Mouse (Mus musculus) G1E (cell line): ENCODE results near the gene Pou2f2.

ENCODE experiments used
- CTCF ChIP-seq: IDR thresholded peaks from 2 replicates; pipeline ENCODE4 v1.5.1; 2012; ENCODE audit warnings: low read depth, low read length, inconsistent platforms, mixed read lengths
- GATA1 ChIP-seq: IDR thresholded peaks from 2 replicates; pipeline ENCODE4 v1.6.1; 2012; ENCODE audit warnings: borderline replicate concordance, low read length, inconsistent platforms, mixed read lengths
- GATA2 ChIP-seq: IDR thresholded peaks from 2 replicates; pipeline ENCODE4 v1.6.1; 2012; ENCODE audit warnings: low read depth, low read length, inconsistent platforms, borderline replicate concordance
- POLR2AphosphoS5 ChIP-seq: IDR thresholded peaks from 2 replicates; pipeline ENCODE4 v1.6.1; 2012; ENCODE audit warnings: low read depth, low read length, inconsistent platforms; ENCODE audit not compliant: insufficient replicate concordance
- TAL1 ChIP-seq: conservative IDR thresholded peaks from 2 replicates; pipeline ENCODE4 v1.6.1; 2012; ENCODE audit warnings: low read depth, low read length, inconsistent platforms, mixed read lengths

GRCm38 (mm10) chr7:25133092-25134049 is 46.2 kb downstream of the Pou2f2 start:
- TF ChIP-seq CTCF (0 out of 2 replicates have a peak, but pooled peaks have one; percentile 51), POLR2AphosphoS5 (no peak), GATA1 (no peak), GATA2 (no peak), TAL1 (no peak)
